Mouse (Mus musculus): ENCODE measurements around the gene Gm45194. TPM values are rescaled to one million over a fixed set of nuclear protein-coding genes. Genes with fewer than 3 reads are reported as not detected.

Gm45194 gene
- not detected for total RNA-seq (2021)

GRCm38 (mm10) chrX:111891089-111891488 lies at the start of gene Gm45194:
Gene Gm45194, plus strand, starts transcription at chrX:111891389.
- no peak for DNase-seq

GRCm38 (mm10) chrX:111855878-111856277 lies 35.3 kb upstream of the Gm45194 start:
- no peak for DNase-seq

GRCm38 (mm10) chrX:111881251-111881650 lies 9.9 kb upstream of the Gm45194 start:
- no peak for DNase-seq

GRCm38 (mm10) chrX:111894321-111895050 lies 3.3 kb downstream of the Gm45194 start:
- DNase-seq, result no peak

GRCm38 (mm10) chrX:111895084-111895779 lies 4.0 kb downstream of the Gm45194 start:
- DNase-seq, result no peak

- DNase-seq, result no peak
Observed at GRCm38 (mm10) chrX:111917422-111917821, 26.2 kb downstream of the Gm45194 start.

- DNase-seq, result no peak
Observed at GRCm38 (mm10) chrX:111960909-111961308, 69.7 kb downstream of the Gm45194 start.

GRCm38 (mm10) chrX:111999661-112000060 lies 108.5 kb downstream of the Gm45194 start:
- no peak for DNase-seq

GRCm38 (mm10) chrX:112010707-112011106 lies 119.5 kb downstream of the Gm45194 start, which contains the start of gene Tex16:
Gene Tex16, plus strand, starts transcription at chrX:112011007.
- no peak for DNase-seq

- no peak for DNase-seq
Observed at GRCm38 (mm10) chrX:112238749-112239148, 347.6 kb downstream of the Gm45194 start, which contains the start of gene 4933403O08Rik. Gene 4933403O08Rik, plus strand, starts transcription at chrX:112239049.

- no peak for DNase-seq
Observed at GRCm38 (mm10) chrX:112242916-112243315, 351.7 kb downstream of the Gm45194 start.

GRCm38 (mm10) chrX:112255513-112255912 lies 364.3 kb downstream of the Gm45194 start:
- no peak for DNase-seq

- DNase-seq, result no peak
Observed at GRCm38 (mm10) chrX:112273550-112273949, 382.4 kb downstream of the Gm45194 start.

Other genes with a start within 250 kb of the Gm45194 start
- under 1 TPM; 0.70 to 0.88 TPM for gene Hdx, start 194.3 kb upstream of the Gm45194 start, total RNA-seq (2021)
- under 1 TPM in 1 of 2 experiments, not detected in 1; 0.07 TPM for gene Tex16, start 119.6 kb downstream of the Gm45194 start, total RNA-seq (2021)